Comparison of ENCODE assay signal across 10 mouse cellular contexts in genomic region chr11:51876943-51877344, GRCm38 (mm10). TPM values are rescaled to one million over a fixed set of nuclear protein-coding genes. Genes with fewer than 3 reads are reported as not detected.
DNase-seq lines count a peak whose midpoint lies in the region; ATAC-seq lines count a peak whose summit lies in the region.
"Had no signal": no experiment of that assay in that cellular context is flagged by ENCODE, and none has a peak within 500 bp of the region (broad histone marks: within the 10 kb centered on the region; RNA-seq: fewer than 3 reads in every experiment).

No protein-coding gene starts in this region.

- no peaks in the 10 kb centered on the region for H3K36me3 ChIP-seq in midbrain, embryonic 11.5 days (ENCODE audit: control insufficient read depth, insufficient read depth, low read length)
- H3K36me3 ChIP-seq in midbrain, embryonic 14.5 days (ENCODE audit: control insufficient read depth, insufficient read depth, low read length), result no peaks in the 10 kb centered on the region
- H3K36me3 ChIP-seq: hindbrain, embryonic 12.5 days had no signal

- H3K4me3 ChIP-seq in midbrain, embryonic 11.5 days (ENCODE audit: low read depth, low read length), result no peak overlapping the region
- no peak overlapping the region for H3K4me3 ChIP-seq in midbrain, embryonic 14.5 days (replicated peaks; ENCODE audit: low read depth, low read length)
- H3K4me3 ChIP-seq: hindbrain, embryonic 12.5 days had no signal

- no peak overlapping the region for H3K4me2 ChIP-seq in midbrain, embryonic 11.5 days
- no peak overlapping the region for H3K4me2 ChIP-seq in midbrain, embryonic 14.5 days (ENCODE audit: low read length)
- H3K4me2 ChIP-seq: hindbrain, embryonic 12.5 days had no signal

- WGBS in midbrain, embryonic 11.5 days, result 80% methylated on average over 4 of the region's 4 CpGs
- WGBS in midbrain, embryonic 14.5 days, result 89% methylated on average over 4 of the region's 4 CpGs

- no peak overlapping the region for H3K9ac ChIP-seq in midbrain, embryonic 11.5 days (ENCODE audit: low read length)
- H3K9ac ChIP-seq in midbrain, embryonic 14.5 days (replicated peaks; ENCODE audit: low read length), result no peak overlapping the region
- H3K9ac ChIP-seq: hindbrain, embryonic 12.5 days had no signal

- no peak for ATAC-seq in midbrain, embryonic 11.5 days (ENCODE audit: low FRiP score)
- no peak for ATAC-seq in midbrain, embryonic 14.5 days (ENCODE audit: low FRiP score, low TSS enrichment)

- no peaks in the 10 kb centered on the region for H3K4me1 ChIP-seq in midbrain, embryonic 11.5 days (ENCODE audit: control insufficient read depth, insufficient read depth, low read length)
- H3K4me1 ChIP-seq in midbrain, embryonic 14.5 days (ENCODE audit: control insufficient read depth, insufficient read depth, low read length), result no peaks in the 10 kb centered on the region
- H3K4me1 ChIP-seq: hindbrain, embryonic 12.5 days had no signal

- H3K27ac ChIP-seq in midbrain, embryonic 11.5 days (ENCODE audit: low read depth, low read length), result no peak overlapping the region
- no peak overlapping the region for H3K27ac ChIP-seq in midbrain, embryonic 14.5 days (replicated peaks; ENCODE audit: low read depth, low read length)
- H3K27ac ChIP-seq: hindbrain, embryonic 12.5 days; macrophage had no signal

- H3K27me3 ChIP-seq in midbrain, embryonic 11.5 days (ENCODE audit: control insufficient read depth, insufficient read depth, low read length), result no peaks in the 10 kb centered on the region
- H3K27me3 ChIP-seq in midbrain, embryonic 14.5 days (ENCODE audit: control insufficient read depth, insufficient read depth, low read length), result no peaks in the 10 kb centered on the region
- H3K27me3 ChIP-seq: hindbrain, embryonic 12.5 days had no signal

- no peaks in the 10 kb centered on the region for H3K9me3 ChIP-seq in midbrain, embryonic 11.5 days (ENCODE audit: control insufficient read depth, low read length)
- H3K9me3 ChIP-seq in midbrain, embryonic 14.5 days (ENCODE audit: control insufficient read depth, low read length), result no peaks in the 10 kb centered on the region

- DNase-seq in adrenal gland, adult (ENCODE audit: inconsistent age in 2 of 2, low spot score in 1 of 2), result peak; percentile 32 to 72
- no peak for DNase-seq in adrenal gland, adult 18-20 months (ENCODE audit: low spot score in 2 of 2)
- peak; percentile 44 for DNase-seq in midbrain, embryonic 11.5 days (ENCODE audit: low spot score, missing footprints)
- no peak for DNase-seq in midbrain, embryonic 14.5 days
- peak; percentile 96 for DNase-seq in kidney, adult 9 months
- DNase-seq in testis, postnatal 10 days (ENCODE audit: low spot score), result peak; percentile 70
- DNase-seq in B cell, adult 2 months, result no peak
- DNase-seq in right cerebral cortex, adult 2 months (ENCODE audit: low spot score in 2 of 2), result no peak

RNA-seq across cellular contexts. Expression of gene Jade2, which starts 19.5 kb away (rescaled TPM):
- 10 to 100 TPM; 19.2 to 19.7 TPM for total RNA-seq in adrenal gland, adult 18-20 months (2021)
- 0.20 and 0.22 TPM in 2 replicates for polyA plus RNA-seq in midbrain, embryonic 11.5 days (2014; fragmentation: Nextera tagmentation; extraction: Ambion mirVana)
- 0.28 and 0.30 TPM in 2 replicates for polyA plus RNA-seq in midbrain, embryonic 14.5 days (2014; fragmentation: Nextera tagmentation; extraction: Ambion mirVana)

Comparison
In these comparisons a context has a peak if more than half of its experiments do, and no peak if none do; other contexts are left out.
1. DNase-seq: peak in adrenal gland, adult (2 of 2), midbrain, embryonic 11.5 days (single experiment), kidney, adult 9 months (single experiment) and testis, postnatal 10 days (single experiment); none in adrenal gland, adult 18-20 months (0 of 2), midbrain, embryonic 14.5 days (single experiment), B cell, adult 2 months (0 of 2) and right cerebral cortex, adult 2 months (0 of 2).